Mouse (Mus musculus): ENCODE measurements at regions not wholly inside any gene's neighbourhood (a gene's known extent, or its start where the extent isn't known, plus 50 kb on each side); places are given as distances from the start of the nearest gene placed in this dataset.

DNA sequence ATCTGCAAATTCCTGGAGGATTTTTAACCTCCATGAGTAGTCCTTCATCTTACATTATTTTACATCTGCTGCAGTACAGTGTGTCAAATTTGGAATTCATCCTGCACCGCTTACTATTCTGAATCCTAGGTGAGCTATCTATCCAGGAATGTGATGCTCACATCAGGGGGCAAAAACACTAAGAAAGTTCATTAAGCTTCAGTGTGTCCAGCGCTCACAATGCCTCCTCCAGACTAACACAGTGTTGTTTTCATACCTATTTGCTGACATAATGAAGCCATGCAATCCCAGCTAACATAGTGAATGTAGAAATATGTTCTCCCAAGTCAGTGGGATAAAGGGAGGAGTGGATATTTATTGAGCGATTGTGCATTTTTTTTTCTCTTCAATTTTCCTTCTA, 60.5 kb upstream of the Pdgfc start:
- DNase-seq (ENCODE audit: inconsistent ontology term) = peak; percentile 49

DNA sequence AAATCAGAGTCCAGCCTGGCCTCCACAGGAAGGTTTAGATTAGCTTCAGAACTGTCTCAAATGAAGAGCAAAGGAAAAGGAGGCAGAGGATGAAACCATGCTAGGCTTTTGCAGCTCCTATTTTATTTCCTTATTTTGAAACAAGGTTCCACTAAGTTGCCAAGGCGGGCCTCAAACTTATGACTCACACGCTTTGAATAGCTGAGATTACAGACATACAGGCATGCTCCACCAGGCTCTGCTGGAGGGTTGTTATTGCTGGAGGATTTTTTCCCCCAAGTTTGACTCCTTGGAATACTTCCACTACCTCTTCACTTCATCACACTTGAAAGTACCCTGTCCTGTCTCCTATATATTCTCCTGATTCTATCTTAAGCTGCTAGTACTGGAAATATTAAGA, 59.8 kb upstream of the Pdgfc start:
- no peak for DNase-seq (ENCODE audit: inconsistent ontology term)
